Mouse (Mus musculus) midbrain, embryonic 10.5 days (tissue): ENCODE data around the gene Rps16. TPM values are rescaled to one million over a fixed set of nuclear protein-coding genes. Genes with fewer than 3 reads are reported as not detected.

Experiments
- polyA plus RNA-seq: library from polyadenylated mRNA; unstranded; fragments of >200 nt; fragmentation: Nextera tagmentation; extraction: Ambion mirVana; gene quantifications from 2 replicates; pipeline ENCODE4 v1.2.1, GENCODE M21; 2016

The Rps16 gene
- polyA plus RNA-seq, 1 experiment from 2014 or later, result 912 TPM

Other genes starting within 250 kb of the Rps16 start
- gene 9530053A07Rik, start 221.2 kb upstream of the Rps16 start, polyA plus RNA-seq, result 0.05 and 0.17 TPM in 2 replicates
- gene Fbl, start 180.9 kb upstream of the Rps16 start, polyA plus RNA-seq, result 136 and 158 TPM in 2 replicates
- gene Dyrk1b, start 171.2 kb upstream of the Rps16 start, polyA plus RNA-seq, result 13.5 and 16.9 TPM in 2 replicates
- gene Eid2, start 82.8 kb upstream of the Rps16 start, polyA plus RNA-seq, result 1.9 and 2.0 TPM in 2 replicates
- gene Eid2b, start 72.9 kb upstream of the Rps16 start, polyA plus RNA-seq, result 11.9 and 15.3 TPM in 2 replicates
- gene Selenov, start 59.5 kb upstream of the Rps16 start, polyA plus RNA-seq, result 0.46 and 1.4 TPM in 2 replicates
- gene Dll3, start 48.4 kb upstream of the Rps16 start, polyA plus RNA-seq, result 39.0 and 61.2 TPM in 2 replicates
- 249 and 261 TPM in 2 replicates for gene Timm50, start 38.6 kb upstream of the Rps16 start, polyA plus RNA-seq
- 113 and 122 TPM in 2 replicates for gene Supt5, start 11.9 kb upstream of the Rps16 start, polyA plus RNA-seq
- gene Plekhg2, start 21.9 kb downstream of the Rps16 start, polyA plus RNA-seq, result 69.7 and 82.9 TPM in 2 replicates
- 4.6 and 5.1 TPM in 2 replicates for gene Zfp36, start 29.6 kb downstream of the Rps16 start, polyA plus RNA-seq
- 58.9 and 61.0 TPM in 2 replicates for gene Med29, start 42.1 kb downstream of the Rps16 start, polyA plus RNA-seq
- gene Paf1, start 42.3 kb downstream of the Rps16 start, polyA plus RNA-seq, result 89.8 and 90.8 TPM in 2 replicates
- gene Gmfg, start 86.8 kb downstream of the Rps16 start, polyA plus RNA-seq, result 6.3 and 8.1 TPM in 2 replicates
- 3.6 and 3.7 TPM in 2 replicates for gene Lrfn1, start 101.3 kb downstream of the Rps16 start, polyA plus RNA-seq
- gene Ifnl2, start 159.8 kb downstream of the Rps16 start, polyA plus RNA-seq, result not detected in 2 replicates
- gene Ifnl3, start 172.2 kb downstream of the Rps16 start, polyA plus RNA-seq, result not detected in 2 replicates
- not detected in 2 replicates for gene Sycn, start 190.2 kb downstream of the Rps16 start, polyA plus RNA-seq
- 0.14 and 0.20 TPM in 2 replicates for gene Nccrp1, start 196.6 kb downstream of the Rps16 start, polyA plus RNA-seq
- 29.2 and 30.5 TPM in 2 replicates for gene Samd4b, start 247.5 kb downstream of the Rps16 start, polyA plus RNA-seq
- gene Pak4, start 247.5 kb downstream of the Rps16 start, polyA plus RNA-seq, result 60.9 and 66.4 TPM in 2 replicates